Mouse (Mus musculus) gastrocnemius, postnatal 25 days (tissue): ENCODE results near the gene Gm11437. TPM values are rescaled to one million over a fixed set of nuclear protein-coding genes. Genes with fewer than 3 reads are reported as not detected.
A peak's percentile ranks its signal among the peaks of the same experiment; 100 is the strongest.

Experiments
- DNase-seq: peaks from one replicate; pipeline ENCODE4 v3.0.0; 2022
- long read RNA-seq, 2 experiments: library from polyadenylated mRNA; stranded (forward); transcript quantifications; one replicate each; pipeline ENCODE4 v2.0.0; 2021
- total RNA-seq, 2 experiments: library from RNA; stranded (reverse); gene quantifications; 1 replicate in 1 of 2; 2 replicates in 1 of 2; pipeline ENCODE4 v1.2.3; 2021

The Gm11437 gene
- not detected for total RNA-seq
- long read RNA-seq, experiment 1, result 0 reads
- long read RNA-seq, experiment 2, result 0 reads

DNA sequence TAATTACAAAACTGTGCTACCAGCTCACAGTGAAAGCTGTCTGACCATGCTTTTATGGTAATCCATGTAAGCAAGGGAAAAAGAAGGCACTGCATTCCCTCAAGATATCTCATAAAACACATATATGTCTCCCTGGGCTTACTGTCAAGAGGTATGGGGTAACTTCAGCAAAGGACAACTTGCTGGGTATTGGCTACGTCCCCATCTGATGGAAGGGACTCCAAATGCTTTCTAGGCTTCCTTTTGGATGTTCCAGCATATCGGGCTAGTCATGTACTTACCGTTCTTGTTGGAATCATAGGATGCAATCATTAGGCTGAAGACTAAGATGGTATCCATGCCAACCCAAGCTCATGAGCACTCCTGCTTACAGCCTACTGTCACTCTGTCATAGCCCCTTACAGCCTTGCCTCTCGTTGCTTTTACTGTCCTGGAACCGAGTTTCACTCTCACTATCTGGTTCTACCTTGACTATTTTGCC lies at the start of gene Gm11437:
TSS of gene Gm11437 (minus strand) at position 431 of the 481 bp plus-strand sequence.
- no peak for DNase-seq

DNA sequence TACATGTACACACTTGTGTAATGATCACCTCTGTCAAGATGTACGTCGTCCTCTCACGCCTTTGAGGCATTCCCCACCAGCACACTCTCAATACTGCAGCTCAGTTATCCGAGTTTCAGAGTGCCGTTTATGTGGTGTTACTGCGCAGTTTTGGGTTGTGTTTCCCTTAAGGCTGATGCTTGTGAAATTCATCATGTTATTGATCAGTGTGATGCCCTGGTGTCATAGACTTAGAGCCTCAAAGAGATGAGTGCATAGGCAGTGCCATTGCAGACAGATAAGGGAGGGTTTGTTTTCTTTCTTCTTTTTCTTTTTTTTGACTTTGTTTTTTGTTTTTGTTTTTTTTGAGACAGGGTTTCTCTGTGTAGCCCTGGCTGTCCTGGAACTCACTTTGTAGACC lies 43.6 kb upstream of the Gm11437 start:
- no peak for DNase-seq

DNA sequence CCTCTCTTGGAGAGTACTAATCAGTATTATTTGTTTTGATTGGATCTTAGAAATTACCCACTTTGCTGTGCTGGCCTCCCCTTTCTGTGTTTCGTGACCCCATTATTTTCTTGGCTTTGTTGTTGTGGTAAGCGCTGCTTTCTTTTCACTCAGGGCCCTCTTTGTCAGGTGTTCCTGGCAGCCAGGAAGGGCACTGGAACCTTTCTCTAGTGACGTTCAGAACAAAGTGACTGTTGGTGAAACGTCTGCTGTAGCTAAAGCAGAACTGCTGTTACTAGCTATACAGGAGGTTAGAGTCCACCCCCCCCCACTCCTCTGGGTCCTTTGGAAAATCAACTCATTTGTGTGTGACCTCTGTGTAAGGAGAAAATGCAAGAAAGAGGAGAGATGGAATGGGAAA lies 38.5 kb upstream of the Gm11437 start:
- no peak for DNase-seq

DNA sequence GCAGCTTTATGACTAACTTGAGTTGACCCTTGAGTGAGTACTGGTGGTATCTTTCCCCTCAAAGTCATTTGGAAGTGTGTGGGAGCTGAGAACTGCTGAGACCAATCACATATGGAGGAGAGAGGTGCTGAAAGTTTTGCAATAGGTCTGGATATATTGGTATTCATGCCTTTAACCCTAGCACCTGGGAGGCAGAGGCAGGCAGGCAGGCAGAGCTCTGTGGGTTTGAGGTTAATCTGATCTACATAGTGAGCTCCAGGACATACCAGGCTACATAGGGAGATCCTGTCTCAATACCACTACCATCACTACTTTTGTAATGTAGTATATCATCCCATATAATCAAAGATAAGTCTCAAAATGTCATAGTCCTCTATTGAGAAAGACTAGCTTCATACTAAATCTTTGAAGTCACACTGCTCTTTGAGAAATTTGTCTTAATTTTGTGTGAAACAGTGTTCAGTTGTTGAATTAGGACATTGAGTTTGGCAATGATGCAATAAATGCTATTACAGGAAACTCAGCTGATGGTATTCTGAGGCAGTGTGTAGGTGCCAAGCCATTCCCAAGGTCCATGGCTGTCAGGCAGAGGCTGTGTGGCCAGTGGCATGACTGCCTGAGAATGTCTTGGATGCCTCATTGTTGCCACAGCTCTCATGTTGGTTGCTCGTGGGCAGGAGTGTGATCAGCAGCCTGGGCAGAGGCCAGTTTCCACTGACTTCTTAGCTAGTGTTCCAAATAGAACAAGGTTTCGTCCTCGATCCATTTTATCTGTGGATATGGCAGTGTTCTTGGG lies 30.5 kb upstream of the Gm11437 start:
- DNase-seq, result peak; percentile 28

DNA sequence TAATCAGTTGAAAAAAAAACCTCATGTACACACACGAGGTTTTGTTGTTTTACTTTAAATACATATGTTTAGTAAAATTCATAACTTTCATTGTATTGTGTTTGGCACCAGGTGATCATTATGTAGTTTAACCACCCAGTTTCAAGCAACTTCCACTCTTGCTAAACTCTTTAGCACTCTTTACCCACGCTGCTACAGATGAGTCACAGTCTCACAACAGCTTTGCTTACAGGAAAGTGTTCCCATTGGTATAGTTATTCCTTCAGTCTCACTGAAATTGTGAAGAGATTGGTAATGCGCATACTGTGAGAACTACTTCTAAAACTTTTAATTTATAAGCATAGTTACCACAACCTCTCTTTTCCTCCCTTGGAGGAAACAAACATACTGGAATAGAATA lies 27.5 kb upstream of the Gm11437 start:
- DNase-seq, result no peak

- DNase-seq, result no peak
These were observed 26.0 kb upstream of the Gm11437 start for GRCm38 (mm10) chr11:84193249-84193648.

DNA sequence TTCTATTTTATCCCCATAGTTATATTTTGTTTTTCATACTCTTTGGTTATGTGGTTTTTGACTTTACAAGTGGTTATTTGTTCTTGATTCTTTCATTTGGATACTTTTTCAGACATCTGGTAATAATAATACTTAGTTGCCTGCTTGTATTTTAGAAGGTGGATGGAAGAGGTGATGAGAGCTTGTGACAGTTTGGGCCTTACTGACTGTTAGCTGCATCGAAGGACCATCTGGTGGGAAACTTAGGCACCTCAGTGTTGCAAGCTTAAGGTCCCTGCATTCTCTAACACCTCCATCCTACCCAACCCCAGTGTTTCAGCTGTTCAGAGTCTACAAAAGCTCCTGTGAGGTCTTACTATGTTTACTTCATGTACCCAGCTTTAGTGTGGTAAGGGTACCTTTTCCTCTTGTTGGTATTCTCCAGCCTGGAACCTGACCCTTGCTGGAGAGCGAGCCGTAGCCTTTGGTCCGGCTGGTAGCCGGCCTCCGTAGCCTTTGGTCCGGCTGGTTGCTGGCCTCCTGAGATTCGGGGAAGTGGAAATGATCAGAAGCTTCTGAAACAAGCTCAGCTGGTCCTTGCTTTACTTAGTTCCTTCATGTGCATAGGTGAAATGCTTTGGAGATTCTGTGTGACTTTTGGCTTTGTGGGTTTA lies 23.4 kb upstream of the Gm11437 start:
- DNase-seq, result no peak

DNA sequence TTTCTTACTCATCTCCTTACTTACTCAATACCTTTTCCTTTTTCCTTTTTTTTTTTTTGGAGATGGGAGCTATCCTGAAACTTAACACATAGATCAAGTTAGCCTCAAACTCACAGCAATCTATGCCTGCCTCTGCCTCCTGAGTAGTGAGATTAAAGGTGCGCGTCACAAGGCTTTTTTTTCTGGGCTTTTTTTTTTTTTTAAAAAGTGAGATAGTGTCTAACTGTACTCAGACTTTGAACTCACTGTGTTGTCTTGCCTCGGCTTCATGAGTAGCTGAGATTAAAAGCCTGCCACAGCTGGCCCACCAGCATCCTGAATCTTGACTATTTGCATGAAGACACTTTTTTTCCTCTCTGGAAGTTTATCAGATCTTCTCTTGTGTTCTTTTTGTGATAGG lies 21.3 kb upstream of the Gm11437 start:
- no peak for DNase-seq

DNA sequence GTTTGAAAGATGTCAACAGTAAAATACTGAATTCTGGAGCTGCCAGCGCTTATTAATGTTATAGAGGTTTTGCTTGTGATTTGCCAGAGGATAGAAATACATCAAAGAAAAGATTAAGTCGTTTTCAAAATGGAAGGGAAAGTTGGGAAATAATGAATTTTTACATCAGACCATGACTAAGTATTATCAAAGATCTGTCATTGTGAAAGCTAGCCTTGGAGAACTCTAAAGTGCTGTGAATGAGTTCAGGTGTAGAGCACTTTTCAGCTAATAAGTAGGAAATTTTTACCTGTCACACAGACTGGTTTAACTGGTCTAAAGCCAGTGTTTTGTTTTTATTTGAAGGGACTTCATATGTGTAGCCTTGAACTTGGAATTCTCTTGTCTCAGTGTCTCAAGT lies 14.0 kb upstream of the Gm11437 start:
- DNase-seq, result no peak

- no peak for DNase-seq
These were observed 12.8 kb upstream of the Gm11437 start for GRCm38 (mm10) chr11:84179954-84180598.

DNA sequence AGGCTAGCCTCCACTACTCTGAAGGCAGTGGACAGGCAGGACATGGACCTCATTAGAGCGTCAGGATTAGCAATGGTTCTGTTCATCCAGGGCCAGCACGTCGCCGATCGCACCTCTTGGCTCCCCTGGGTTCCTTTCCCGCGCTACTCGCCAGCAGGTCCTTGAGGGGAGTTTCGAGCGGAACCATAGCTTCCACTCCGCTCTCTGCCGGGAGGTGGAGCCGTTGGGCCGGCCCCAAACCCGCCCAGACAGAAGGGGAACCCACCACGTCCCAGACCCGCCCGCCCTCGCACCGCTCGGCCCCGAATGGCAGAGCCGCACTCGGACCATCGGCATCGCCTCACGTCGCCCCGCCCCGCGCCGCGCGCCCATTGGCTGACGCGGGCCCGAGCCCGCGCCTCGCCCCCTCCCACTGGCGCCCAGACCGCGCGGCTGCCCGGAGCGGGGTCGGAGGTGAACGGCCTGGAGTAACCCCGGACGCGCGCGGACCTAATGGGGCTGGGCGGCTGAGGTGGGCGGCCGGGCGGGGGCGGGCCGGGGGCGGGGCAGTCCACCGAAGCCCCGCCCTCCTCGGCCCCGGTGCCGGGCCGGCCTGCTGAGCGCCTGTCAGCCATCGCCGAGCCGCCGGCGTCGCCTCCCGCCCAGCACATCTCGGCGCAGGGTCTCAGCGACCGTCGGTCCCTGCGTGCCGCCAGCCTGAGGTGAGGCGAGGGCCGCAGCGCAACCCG lies 12.1 kb upstream of the Gm11437 start:
- peak; percentile 97 for DNase-seq

DNA sequence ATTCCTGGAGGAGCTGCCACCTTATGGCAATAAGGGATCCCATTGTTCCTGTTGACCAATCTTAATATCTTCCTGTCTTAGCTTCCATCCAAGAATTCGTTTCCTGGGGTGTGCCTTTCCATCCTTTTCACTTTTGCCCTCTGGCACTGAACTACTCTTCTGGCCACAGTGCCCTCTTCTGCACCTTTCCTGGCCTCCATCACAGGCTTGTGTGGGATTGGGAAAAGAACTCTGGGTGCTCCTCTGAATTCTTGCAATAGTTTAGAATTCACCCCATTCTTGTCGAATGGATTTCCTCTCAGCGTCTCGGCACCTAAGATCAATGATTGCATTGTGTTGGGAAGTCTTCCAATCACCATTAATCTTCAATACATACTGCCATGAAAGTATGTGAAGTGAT lies 11.3 kb upstream of the Gm11437 start:
- no peak for DNase-seq

DNA sequence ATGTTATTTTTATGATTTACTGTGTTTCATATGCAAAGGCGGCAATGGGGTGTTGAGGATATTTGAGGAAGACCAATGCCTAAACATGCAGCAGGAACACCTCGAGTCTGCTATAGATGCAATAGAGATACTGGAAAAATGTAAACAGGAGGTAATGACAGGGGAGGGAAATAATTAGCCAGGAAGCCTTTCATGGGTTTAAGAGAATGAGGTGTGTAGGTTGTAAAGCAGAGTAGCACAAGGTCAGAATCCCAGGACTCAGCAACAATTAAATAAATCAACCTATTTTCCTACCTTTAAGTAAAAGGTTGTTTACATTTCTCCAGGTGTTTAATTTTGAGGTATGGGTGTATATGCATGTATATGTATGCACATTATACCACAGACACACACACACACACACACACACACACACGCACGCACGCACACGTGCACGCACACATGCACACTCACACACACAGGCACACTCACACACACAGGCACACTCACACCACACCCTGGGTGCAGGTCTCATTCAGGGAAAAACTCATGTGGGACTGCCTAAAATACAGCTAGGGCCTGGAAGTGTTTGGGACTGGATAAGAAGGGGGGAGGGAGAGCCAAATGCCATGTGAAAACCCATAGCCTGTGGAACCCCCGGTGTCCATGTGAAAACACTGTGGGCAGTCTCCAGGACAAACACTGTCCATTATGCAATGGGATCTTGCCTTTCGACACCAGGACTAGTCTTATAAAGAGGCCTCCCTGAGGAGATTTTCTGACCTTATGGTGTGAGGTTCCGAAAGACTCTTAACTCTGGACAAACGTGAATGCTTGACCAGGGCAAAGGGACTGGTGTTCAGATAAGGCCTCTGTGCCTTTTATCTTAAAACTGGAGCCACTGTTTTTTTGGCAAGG lies 5.5 kb upstream of the Gm11437 start:
- DNase-seq, result no peak

GRCm38 (mm10) chr11:84168701-84169288 lies 1.5 kb upstream of the Gm11437 start:
- peak; percentile 21 for DNase-seq

- DNase-seq, result no peak
These were observed 2.7 kb downstream of the Gm11437 start for GRCm38 (mm10) chr11:84164561-84164960.

DNA sequence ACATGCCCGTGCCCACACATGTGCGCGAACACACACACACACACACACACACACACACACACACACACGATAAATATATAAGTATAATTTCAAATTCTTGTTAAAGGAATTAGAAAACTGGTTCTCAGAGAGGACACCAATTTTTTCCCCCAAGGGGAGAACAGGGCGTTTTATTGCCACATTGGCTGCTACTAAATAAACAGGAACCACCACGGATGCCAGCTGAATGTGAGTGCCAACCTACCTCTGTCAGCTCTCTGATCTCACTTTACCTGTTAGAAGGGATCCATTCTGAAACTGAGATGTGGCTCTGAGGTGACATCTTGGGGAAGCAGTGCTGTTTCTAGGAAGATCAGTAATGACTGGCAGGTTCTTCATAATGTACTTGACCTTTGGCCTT lies 3.2 kb downstream of the Gm11437 start:
- DNase-seq, result no peak

- no peak for DNase-seq
These were observed 10.6 kb downstream of the Gm11437 start for GRCm38 (mm10) chr11:84156535-84157262.

- DNase-seq, result no peak
These were observed 16.4 kb downstream of the Gm11437 start for GRCm38 (mm10) chr11:84150884-84151283.

- DNase-seq, result no peak
These were observed 21.2 kb downstream of the Gm11437 start for GRCm38 (mm10) chr11:84146081-84146480.

- no peak for DNase-seq
These were observed 22.0 kb downstream of the Gm11437 start for GRCm38 (mm10) chr11:84145201-84145798.
